Mouse (Mus musculus) ES-Bruce4 (cell line): ENCODE data around the gene Cnpy1. TPM values are rescaled to one million over a fixed set of nuclear protein-coding genes. Genes with fewer than 3 reads are reported as not detected.

ENCODE experiments used
- H3K27ac ChIP-seq: 2 replicates; pipeline ENCODE4 v1.5.1; 2012; ENCODE audit warnings: low read length, inconsistent platforms; ENCODE audit not compliant: insufficient read depth
- H3K27me3 ChIP-seq: 2 replicates; pipeline ENCODE4 v1.6.1; 2012; ENCODE audit warnings: mild to moderate bottlenecking, low read length, inconsistent platforms; ENCODE audit not compliant: control insufficient read depth, poor library complexity, insufficient read depth, severe bottlenecking
- H3K36me3 ChIP-seq: 2 replicates; pipeline ENCODE4 v1.6.1; 2012; ENCODE audit warnings: inconsistent platforms, mild to moderate bottlenecking, low read length, moderate library complexity; ENCODE audit not compliant: control insufficient read depth, poor library complexity, insufficient read depth, severe bottlenecking
- H3K4me1 ChIP-seq: one replicate; pipeline ENCODE4 v1.8.1; 2011; ENCODE audit warnings: low read length; ENCODE audit not compliant: control insufficient read depth, insufficient read depth
- H3K4me3 ChIP-seq: 2 replicates; pipeline ENCODE4 v1.5.1; 2011; ENCODE audit warnings: low read depth, mild to moderate bottlenecking, low read length
- H3K9ac ChIP-seq: 2 replicates; pipeline ENCODE4 v1.6.1; 2012; ENCODE audit warnings: low read depth, mild to moderate bottlenecking, inconsistent platforms; ENCODE audit not compliant: poor library complexity, severe bottlenecking
- H3K9me3 ChIP-seq: replicated peaks from 2 replicates; pipeline ENCODE4 v1.6.1; 2012; ENCODE audit warnings: mild to moderate bottlenecking, low read length, inconsistent platforms; ENCODE audit not compliant: control insufficient read depth, poor library complexity, insufficient read depth, severe bottlenecking
- CTCF ChIP-seq: IDR thresholded peaks from one replicate; pipeline ENCODE4 v1.8.1; 2011; ENCODE audit warnings: low read depth, low read length
- EP300 ChIP-seq: IDR thresholded peaks from 2 replicates; pipeline ENCODE4 v1.6.1; 2011; ENCODE audit warnings: low read depth, low read length; ENCODE audit not compliant: insufficient read depth
- POLR2A ChIP-seq: IDR thresholded peaks from one replicate; pipeline ENCODE4 v1.8.1; 2011; ENCODE audit warnings: low read length; ENCODE audit not compliant: insufficient read depth
- polyA plus RNA-seq: library from polyadenylated mRNA; stranded (reverse); fragments of >200 nt; gene quantifications from 2 replicates; pipeline ENCODE4 v1.2.4, GENCODE M21; 2011; ENCODE audit warnings: low read depth; ENCODE audit not compliant: missing spikeins, insufficient read depth, insufficient read length

Gene Cnpy1
- polyA plus RNA-seq, 1 experiment = 48.1 TPM

- Histone ChIP-seq H3K4me1 (no peaks in the 10 kb centered on the region), H3K9ac (no peak overlapping the region), H3K27ac (no peak overlapping the region), H3K36me3 (no peaks in the 10 kb centered on the region), H3K9me3 (no peaks in the 10 kb centered on the region), H3K27me3 (no peaks in the 10 kb centered on the region), H3K4me3 (no peak overlapping the region)
- TF ChIP-seq EP300 (no peak), CTCF (no peak), POLR2A (no peak)
These were observed 31.7 kb upstream of the Cnpy1 start for GRCm38 (mm10) chr5:28277279-28277678.

GRCm38 (mm10) chr5:28272836-28273235 is 27.2 kb upstream of the Cnpy1 start:
- Histone ChIP-seq H3K4me3 (no peak overlapping the region), H3K4me1 (no peaks in the 10 kb centered on the region), H3K36me3 (no peaks in the 10 kb centered on the region), H3K9ac (no peak overlapping the region), H3K9me3 (no peaks in the 10 kb centered on the region), H3K27me3 (no peaks in the 10 kb centered on the region), H3K27ac (no peak overlapping the region)
- TF ChIP-seq EP300 (no peak), POLR2A (no peak), CTCF (no peak)

- Histone ChIP-seq H3K9me3 (no peaks in the 10 kb centered on the region), H3K4me3 (no peak overlapping the region), H3K27ac (no peak overlapping the region), H3K9ac (no peak overlapping the region), H3K4me1 (no peaks in the 10 kb centered on the region), H3K27me3 (no peaks in the 10 kb centered on the region), H3K36me3 (no peaks in the 10 kb centered on the region)
- no peak for TF ChIP-seq EP300
- TF ChIP-seq POLR2A = no peak
- TF ChIP-seq CTCF = no peak
These were observed 23.9 kb upstream of the Cnpy1 start for GRCm38 (mm10) chr5:28269469-28269991.

- no peaks in the 10 kb centered on the region for H3K36me3 ChIP-seq
- no peaks in the 10 kb centered on the region for H3K27me3 ChIP-seq
- no peak overlapping the region for H3K27ac ChIP-seq
- no peak overlapping the region for H3K4me3 ChIP-seq
- no peaks in the 10 kb centered on the region for H3K4me1 ChIP-seq
- no peak for TF ChIP-seq EP300
- TF ChIP-seq CTCF = no peak
- TF ChIP-seq POLR2A = no peak
- H3K9ac ChIP-seq = no peak overlapping the region
- no peaks in the 10 kb centered on the region for H3K9me3 ChIP-seq
These were observed 22.0 kb upstream of the Cnpy1 start for GRCm38 (mm10) chr5:28267576-28267975.

GRCm38 (mm10) chr5:28265653-28266052 is 20.0 kb upstream of the Cnpy1 start:
- Histone ChIP-seq H3K9ac (no peak overlapping the region), H3K4me3 (no peak overlapping the region), H3K36me3 (no peaks in the 10 kb centered on the region), H3K9me3 (no peaks in the 10 kb centered on the region), H3K27ac (no peak overlapping the region), H3K4me1 (no peaks in the 10 kb centered on the region), H3K27me3 (no peaks in the 10 kb centered on the region)
- no peak for TF ChIP-seq POLR2A
- no peak for TF ChIP-seq CTCF
- no peak for TF ChIP-seq EP300

GRCm38 (mm10) chr5:28263852-28264251 is 18.2 kb upstream of the Cnpy1 start:
- no peaks in the 10 kb centered on the region for H3K9me3 ChIP-seq
- H3K4me3 ChIP-seq = no peak overlapping the region
- no peak overlapping the region for H3K27ac ChIP-seq
- no peaks in the 10 kb centered on the region for H3K27me3 ChIP-seq
- no peaks in the 10 kb centered on the region for H3K36me3 ChIP-seq
- H3K9ac ChIP-seq = no peak overlapping the region
- TF ChIP-seq EP300 = no peak
- TF ChIP-seq CTCF = no peak
- TF ChIP-seq POLR2A = no peak
- no peaks in the 10 kb centered on the region for H3K4me1 ChIP-seq
